Mouse (Mus musculus) liver, embryonic 12.5 days (tissue): ENCODE results near the gene Reep3. TPM values are rescaled to one million over a fixed set of nuclear protein-coding genes. Genes with fewer than 3 reads are reported as not detected.

Source experiments
- ATAC-seq: fragments of 200-750 bp; cut with Nextera tagmentation; 2 replicates; pipeline ENCODE4 v1.8.0; 2017; ENCODE audit warnings: moderate number of reproducible peaks, mild to moderate bottlenecking, moderate library complexity
- H3K27ac ChIP-seq: fragments of 300-500 bp; sonication (generic); 2 replicates; pipeline ENCODE4 v1.5.1; 2016; ENCODE audit warnings: mild to moderate bottlenecking
- H3K27me3 ChIP-seq: fragments of 300-500 bp; sonication (generic); replicated peaks from 2 replicates; pipeline ENCODE4 v1.6.1; 2016; ENCODE audit warnings: mild to moderate bottlenecking, moderate library complexity
- H3K36me3 ChIP-seq: fragments of 300-500 bp; sonication (generic); 2 replicates; pipeline ENCODE4 v1.6.1; 2016; ENCODE audit warnings: mild to moderate bottlenecking, moderate library complexity
- H3K4me1 ChIP-seq: fragments of 300-500 bp; sonication (generic); 2 replicates; pipeline ENCODE4 v1.6.1; 2016
- H3K4me2 ChIP-seq: fragments of 300-500 bp; sonication (generic); 2 replicates; pipeline ENCODE4 v1.6.1; 2016; ENCODE audit warnings: mild to moderate bottlenecking, moderate library complexity
- H3K4me3 ChIP-seq: fragments of 300-500 bp; sonication (generic); 2 replicates; pipeline ENCODE4 v1.5.1; 2016; ENCODE audit warnings: mild to moderate bottlenecking, moderate library complexity
- H3K9ac ChIP-seq: fragments of 300-500 bp; sonication (generic); 2 replicates; pipeline ENCODE4 v1.6.1; 2016; ENCODE audit warnings: mild to moderate bottlenecking, moderate library complexity
- H3K9me3 ChIP-seq: fragments of 300-500 bp; sonication (generic); replicated peaks from 2 replicates; pipeline ENCODE4 v1.6.1; 2016; ENCODE audit warnings: mild to moderate bottlenecking, moderate library complexity
- WGBS: fragments of 180-500 bp; shearing (Covaris S2); methylation state at CpG from one replicate; pipeline ENCODE4 v1.1.7; 2016; ENCODE audit not compliant: insufficient replicate concordance; 5-methylcytosine and 5-hydroxymethylcytosine counted together
- polyA plus RNA-seq: library from polyadenylated mRNA; unstranded; fragments of >200 nt; fragmentation: Nextera tagmentation; extraction: Ambion mirVana; gene quantifications from 2 replicates; pipeline ENCODE4 v1.2.1, GENCODE M21; 2016

The Reep3 gene
- polyA plus RNA-seq, 1 experiment from 2014 or later, result 8.8 TPM

DNA sequence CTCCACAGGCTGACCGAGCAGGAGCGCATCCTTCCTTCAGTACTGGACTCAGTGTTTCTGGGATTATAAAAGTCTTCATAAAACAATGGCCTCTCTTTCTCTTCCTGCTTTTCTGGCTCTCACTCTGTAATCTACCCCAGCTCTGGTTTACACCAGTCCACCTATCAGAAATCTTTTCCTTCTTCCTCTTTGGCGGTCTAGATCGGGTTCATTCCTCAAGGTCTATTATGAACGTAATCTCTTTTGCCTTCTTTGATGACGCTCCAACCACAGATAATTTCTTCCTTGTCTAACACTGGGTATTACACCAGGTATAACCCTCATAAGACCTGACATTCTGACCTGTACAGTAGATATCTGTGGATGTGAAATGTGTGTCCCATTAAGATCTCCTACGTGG, 1.8 kb downstream of the Reep3 start:
- Histone ChIP-seq H3K4me1 (peaks cover 37% of the 10 kb centered on the region), H3K27ac (no peak overlapping the region), H3K9ac (no peak overlapping the region), H3K9me3 (no peaks in the 10 kb centered on the region), H3K4me2 (no peak overlapping the region), H3K4me3 (no peak overlapping the region), H3K27me3 (no peaks in the 10 kb centered on the region), H3K36me3 (no peaks in the 10 kb centered on the region)
- ATAC-seq, result no peak
- 57% methylated on average over 7 of the region's 7 CpGs for WGBS

- ATAC-seq, result no peak
- no peaks in the 10 kb centered on the region for H3K36me3 ChIP-seq
- WGBS, result 74% methylated on average over 4 of the region's 4 CpGs
- H3K9me3 ChIP-seq, result no peaks in the 10 kb centered on the region
- H3K4me2 ChIP-seq, result no peak overlapping the region
- H3K27me3 ChIP-seq, result no peaks in the 10 kb centered on the region
- H3K4me1 ChIP-seq, result peaks cover 7% of the 10 kb centered on the region; the same call in 1 of the 2 replicates
- H3K27ac ChIP-seq, result no peak overlapping the region
- H3K4me3 ChIP-seq, result no peak overlapping the region
- no peak overlapping the region for H3K9ac ChIP-seq
Observed at GRCm38 (mm10) chr10:67090611-67091010, 6.1 kb downstream of the Reep3 start.

GRCm38 (mm10) chr10:67087447-67088226, 9.1 kb downstream of the Reep3 start:
- Histone ChIP-seq H3K36me3 (no peaks in the 10 kb centered on the region), H3K9me3 (no peaks in the 10 kb centered on the region), H3K4me1 (no peaks in the 10 kb centered on the region), H3K27me3 (no peaks in the 10 kb centered on the region), H3K4me3 (no peak overlapping the region), H3K4me2 (no peak overlapping the region), H3K9ac (no peak overlapping the region), H3K27ac (no peak overlapping the region)
- no peak for ATAC-seq
- WGBS, result 70% methylated on average over 5 of the region's 5 CpGs

- no peaks in the 10 kb centered on the region for H3K27me3 ChIP-seq
- H3K4me3 ChIP-seq, result no peak overlapping the region
- no peak overlapping the region for H3K4me2 ChIP-seq
- H3K9me3 ChIP-seq, result no peaks in the 10 kb centered on the region
- no peak overlapping the region for H3K9ac ChIP-seq
- 75% methylated on average over 7 of the region's 7 CpGs for WGBS
- ATAC-seq, result no peak
- no peaks in the 10 kb centered on the region for H3K36me3 ChIP-seq
- H3K27ac ChIP-seq, result no peak overlapping the region
- no peaks in the 10 kb centered on the region for H3K4me1 ChIP-seq
Observed at GRCm38 (mm10) chr10:67085916-67086315, 10.8 kb downstream of the Reep3 start.

DNA sequence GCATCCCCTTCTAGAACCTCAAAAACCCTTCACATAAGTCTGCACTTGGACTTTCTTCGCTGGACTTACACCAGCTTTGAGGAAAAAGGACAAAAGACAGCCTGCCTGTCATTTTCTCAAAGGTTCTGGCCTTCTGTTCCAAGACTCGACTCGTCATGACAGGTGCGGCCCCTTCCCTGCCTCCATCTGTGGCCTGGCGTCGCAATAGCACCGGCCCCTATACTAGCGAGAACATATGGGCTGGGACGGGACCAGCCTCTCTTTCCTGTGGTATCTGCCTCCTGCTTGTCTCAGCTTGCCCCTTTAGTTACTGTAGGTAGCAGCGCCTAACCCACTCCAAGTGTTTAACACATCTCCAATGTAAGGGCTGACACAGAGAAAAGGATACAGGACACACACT, 11.6 kb downstream of the Reep3 start:
- 76% methylated on average over 10 of the region's 10 CpGs for WGBS
- Histone ChIP-seq H3K27ac (no peak overlapping the region), H3K9me3 (no peaks in the 10 kb centered on the region), H3K4me3 (no peak overlapping the region), H3K4me1 (0 out of 2 replicates have a peak, but pooled peaks cover under 1% of the 10 kb centered on the region), H3K36me3 (no peaks in the 10 kb centered on the region), H3K4me2 (no peak overlapping the region), H3K9ac (no peak overlapping the region), H3K27me3 (no peaks in the 10 kb centered on the region)
- ATAC-seq, result no peak

GRCm38 (mm10) chr10:67083446-67084166, 13.1 kb downstream of the Reep3 start:
- WGBS, result 79% methylated on average over 10 of the region's 10 CpGs

GRCm38 (mm10) chr10:67082531-67082930, 14.2 kb downstream of the Reep3 start:
- no peak overlapping the region for H3K4me3 ChIP-seq
- no peaks in the 10 kb centered on the region for H3K36me3 ChIP-seq
- no peak overlapping the region for H3K27ac ChIP-seq
- H3K9me3 ChIP-seq, result no peaks in the 10 kb centered on the region
- no peak for ATAC-seq
- H3K4me1 ChIP-seq, result peaks cover 15% of the 10 kb centered on the region
- WGBS, result 69% methylated on average over 4 of the region's 4 CpGs
- H3K9ac ChIP-seq, result no peak overlapping the region
- H3K27me3 ChIP-seq, result no peaks in the 10 kb centered on the region
- no peak overlapping the region for H3K4me2 ChIP-seq

More at GRCm38 (mm10) chr10:67083446-67084166, 13.1 kb downstream of the Reep3 start:
- no peak overlapping the region for H3K9ac ChIP-seq
- no peak for ATAC-seq
- H3K4me2 ChIP-seq, result no peak overlapping the region
- no peak overlapping the region for H3K4me3 ChIP-seq
- H3K9me3 ChIP-seq, result no peaks in the 10 kb centered on the region
- no peak overlapping the region for H3K27ac ChIP-seq
- H3K4me1 ChIP-seq, result peaks cover 12% of the 10 kb centered on the region
- H3K27me3 ChIP-seq, result no peaks in the 10 kb centered on the region
- no peaks in the 10 kb centered on the region for H3K36me3 ChIP-seq

DNA sequence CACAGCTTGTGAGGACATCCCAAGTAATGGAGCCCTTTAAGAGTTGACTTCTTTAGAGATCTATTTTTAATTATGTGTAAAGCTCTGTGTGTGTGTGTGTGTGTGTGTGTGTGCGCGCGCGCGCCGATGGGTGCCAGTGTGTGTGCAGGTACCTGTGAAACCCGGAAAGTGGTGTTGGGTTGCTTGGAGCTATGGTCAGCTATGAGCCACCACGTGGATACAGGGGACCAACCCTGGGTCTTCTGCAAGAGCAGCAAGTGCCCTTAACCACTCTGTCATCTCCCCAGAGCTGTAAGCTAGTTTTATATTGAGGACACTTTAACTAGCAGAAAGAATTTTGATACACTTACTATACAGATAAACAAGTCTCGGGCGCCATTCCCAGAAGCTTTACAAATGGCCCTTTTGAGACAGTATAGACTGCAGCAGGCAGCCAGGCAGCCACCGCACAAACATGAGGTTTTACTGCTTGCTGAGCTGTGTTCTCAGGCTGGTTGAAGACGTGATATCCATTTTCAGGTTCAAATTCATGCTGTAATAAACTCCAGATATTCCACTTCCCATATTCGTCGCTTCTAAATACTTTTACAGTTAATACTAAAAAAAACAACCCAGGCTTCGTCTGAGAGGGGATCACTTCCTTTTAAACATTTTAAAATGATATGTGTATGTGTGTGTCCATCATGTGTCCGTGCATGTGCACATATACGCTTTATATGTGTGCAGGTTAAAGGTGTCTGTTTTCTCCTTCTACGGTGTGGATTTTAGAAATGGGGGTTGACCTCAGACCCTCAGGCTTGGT, 15.3 kb downstream of the Reep3 start:
- no peak for ATAC-seq
- WGBS, result 83% methylated on average over 18 of the region's 18 CpGs
- H3K4me1 ChIP-seq, result peaks cover 15% of the 10 kb centered on the region

GRCm38 (mm10) chr10:67079030-67079429, 17.7 kb downstream of the Reep3 start:
- 71% methylated on average over 4 of the region's 4 CpGs for WGBS
- no peak overlapping the region for H3K4me2 ChIP-seq
- H3K9ac ChIP-seq, result no peak overlapping the region
- H3K4me1 ChIP-seq, result peaks cover 15% of the 10 kb centered on the region
- H3K27ac ChIP-seq, result no peak overlapping the region
- no peaks in the 10 kb centered on the region for H3K27me3 ChIP-seq
- ATAC-seq, result no peak
- no peaks in the 10 kb centered on the region for H3K9me3 ChIP-seq
- H3K36me3 ChIP-seq, result no peaks in the 10 kb centered on the region
- no peak overlapping the region for H3K4me3 ChIP-seq

More for the DNA sequence above, 15.3 kb downstream of the Reep3 start:
- H3K27me3 ChIP-seq, result no peaks in the 10 kb centered on the region
- no peaks in the 10 kb centered on the region for H3K9me3 ChIP-seq
- H3K36me3 ChIP-seq, result no peaks in the 10 kb centered on the region
- no peak overlapping the region for H3K4me3 ChIP-seq
- no peak overlapping the region for H3K9ac ChIP-seq
- H3K27ac ChIP-seq, result no peak overlapping the region
- no peak overlapping the region for H3K4me2 ChIP-seq

GRCm38 (mm10) chr10:67075931-67076878, 20.5 kb downstream of the Reep3 start:
- WGBS, result 77% methylated on average over 21 of the region's 21 CpGs
- no peak overlapping the region for H3K27ac ChIP-seq
- ATAC-seq, result no peak
- H3K36me3 ChIP-seq, result no peaks in the 10 kb centered on the region
- peaks cover 18% of the 10 kb centered on the region for H3K4me1 ChIP-seq
- H3K9ac ChIP-seq, result no peak overlapping the region
- no peak overlapping the region for H3K4me3 ChIP-seq
- H3K27me3 ChIP-seq, result no peaks in the 10 kb centered on the region
- H3K9me3 ChIP-seq, result no peaks in the 10 kb centered on the region
- H3K4me2 ChIP-seq, result no peak overlapping the region

DNA sequence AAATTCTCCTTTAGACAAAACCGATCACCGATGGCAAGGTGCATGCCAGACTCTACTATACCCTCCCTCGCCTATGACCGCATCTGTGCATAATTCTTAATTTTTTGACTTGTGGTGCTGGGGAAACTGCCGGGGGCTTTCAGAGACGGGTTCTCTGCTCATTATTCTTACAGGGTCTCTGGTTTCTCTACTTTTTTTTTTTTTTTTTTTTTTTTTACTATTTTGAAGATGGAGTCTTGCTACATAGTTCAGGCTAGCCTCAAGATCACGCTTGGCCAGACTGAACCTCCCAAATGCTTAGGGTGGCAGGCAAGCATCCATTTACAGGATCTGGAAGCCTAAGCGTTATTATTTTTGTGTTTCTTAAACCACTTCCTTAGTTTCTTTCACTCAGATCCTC, 23.2 kb downstream of the Reep3 start:
- Histone ChIP-seq H3K4me1 (peaks cover 14% of the 10 kb centered on the region), H3K4me2 (no peak overlapping the region), H3K9ac (no peak overlapping the region), H3K27me3 (no peaks in the 10 kb centered on the region), H3K27ac (no peak overlapping the region), H3K4me3 (no peak overlapping the region), H3K36me3 (no peaks in the 10 kb centered on the region), H3K9me3 (no peaks in the 10 kb centered on the region)
- WGBS, result 70% methylated on average over 8 of the region's 8 CpGs
- no peak for ATAC-seq
